Mouse (Mus musculus) CH12.LX (cell line): ENCODE results near the gene Bcl2l2.

Source experiments
- CTCF ChIP-seq, 2 experiments: IDR thresholded peaks in 1 of 2; conservative IDR thresholded peaks in 1 of 2; 2 replicates each; pipeline ENCODE4 v1.5.1; 2011 to 2012; ENCODE audit warnings: low read depth in 2 of 2, low read length in 2 of 2, improper control_type of control experiment in 1 of 2, inconsistent platforms in 1 of 2, mild to moderate bottlenecking in 1 of 2, moderate library complexity in 1 of 2
- E2F4 ChIP-seq: IDR thresholded peaks from 2 replicates; pipeline ENCODE4 v1.6.1; 2011; ENCODE audit warnings: low read depth, low read length, improper control_type of control experiment; ENCODE audit not compliant: insufficient replicate concordance
- ELF1 ChIP-seq: IDR thresholded peaks from 2 replicates; pipeline ENCODE4 v1.6.1; 2014; ENCODE audit warnings: low read depth, mild to moderate bottlenecking, inconsistent platforms, low read length, improper control_type of control experiment
- EP300 ChIP-seq: IDR thresholded peaks from 2 replicates; pipeline ENCODE4 v1.6.1; 2011; ENCODE audit warnings: low read length, improper control_type of control experiment
- GABPA ChIP-seq: IDR thresholded peaks from 2 replicates; pipeline ENCODE4 v1.6.1; 2012; ENCODE audit warnings: low read depth, low read length, improper control_type of control experiment, inconsistent platforms; ENCODE audit not compliant: insufficient replicate concordance
- MXI1 ChIP-seq: IDR thresholded peaks from 2 replicates; pipeline ENCODE4 v1.6.1; 2011; ENCODE audit warnings: mild to moderate bottlenecking, low read depth, low read length, improper control_type of control experiment
- MYC ChIP-seq: IDR thresholded peaks from 2 replicates; pipeline ENCODE4 v1.6.1; 2011; ENCODE audit warnings: low read depth, mild to moderate bottlenecking, improper control_type of control experiment, low read length
- POLR2A ChIP-seq: IDR thresholded peaks from 2 replicates; pipeline ENCODE4 v1.6.1; 2011; ENCODE audit warnings: low read depth, mild to moderate bottlenecking, improper control_type of control experiment, low read length
- RCOR1 ChIP-seq: conservative IDR thresholded peaks from 2 replicates; pipeline ENCODE4 v1.6.1; 2012; ENCODE audit warnings: low read depth, mild to moderate bottlenecking, inconsistent platforms, low read length, improper control_type of control experiment
- SMC3 ChIP-seq: IDR thresholded peaks from 2 replicates; pipeline ENCODE4 v1.6.1; 2011; ENCODE audit warnings: low read depth, low read length, improper control_type of control experiment
- TBP ChIP-seq: conservative IDR thresholded peaks from 2 replicates; pipeline ENCODE4 v1.6.1; 2011; ENCODE audit warnings: low read depth, low read length, improper control_type of control experiment
- USF1 ChIP-seq: IDR thresholded peaks from 2 replicates; pipeline ENCODE4 v1.6.1; 2014; ENCODE audit warnings: low read depth, mild to moderate bottlenecking, inconsistent platforms, low read length, improper control_type of control experiment
- ZNF384 ChIP-seq: IDR thresholded peaks from 2 replicates; pipeline ENCODE4 v1.6.1; 2012; ENCODE audit warnings: low read depth, low read length, improper control_type of control experiment, inconsistent platforms

DNA sequence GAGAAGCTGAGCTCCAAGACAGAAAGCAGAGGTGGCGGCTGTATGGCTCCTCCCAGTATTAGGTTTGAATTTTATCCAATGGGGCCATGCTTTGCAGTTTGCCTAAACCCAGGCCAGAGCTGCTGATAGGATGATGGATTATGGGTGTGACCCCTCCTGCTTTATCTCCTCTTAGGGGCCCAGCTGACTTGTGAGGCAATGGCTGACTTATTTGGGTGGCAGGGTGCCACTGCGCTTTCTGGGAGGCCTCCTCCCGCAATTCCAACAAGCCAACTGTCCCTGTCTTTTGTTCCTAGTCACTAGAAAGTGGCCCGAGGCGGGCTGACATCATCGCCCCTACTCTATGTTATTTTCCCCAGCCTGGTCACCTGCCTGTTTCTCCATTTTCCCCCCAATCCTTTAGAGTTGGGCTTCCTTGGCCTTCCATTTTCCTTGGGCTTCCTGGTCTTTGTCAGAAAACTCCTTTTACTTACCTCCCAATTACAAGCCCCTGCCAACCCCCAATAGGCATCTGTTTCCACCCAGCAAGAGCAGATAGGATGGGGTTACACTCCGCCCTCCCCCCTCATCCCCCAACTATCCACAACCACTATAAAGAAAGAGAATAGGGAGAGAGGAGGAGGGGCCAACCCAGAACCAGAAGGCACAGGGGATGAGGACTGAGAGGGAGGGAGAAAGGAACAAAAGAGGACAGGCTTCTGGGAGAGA lies 41.6 kb downstream of the Bcl2l2 start:
- TF ChIP-seq MYC (no peak), ELF1 (no peak), CTCF (conservative IDR thresholded peaks at IDR 0.05 in 1 of 2, IDR thresholded peaks at IDR 0.05 in 1 of 2; ENCODE audit: low read depth in 2 of 2, low read length in 2 of 2) (no peak), ZNF384 (no peak), SMC3 (no peak), E2F4 (no peak), POLR2A (no peak), TBP (no peak), GABPA (no peak), MXI1 (no peak), RCOR1 (no peak), EP300 (no peak), USF1 (no peak)
